ENCODE assay signal across 12 mouse cellular contexts in the genomic region with DNA sequence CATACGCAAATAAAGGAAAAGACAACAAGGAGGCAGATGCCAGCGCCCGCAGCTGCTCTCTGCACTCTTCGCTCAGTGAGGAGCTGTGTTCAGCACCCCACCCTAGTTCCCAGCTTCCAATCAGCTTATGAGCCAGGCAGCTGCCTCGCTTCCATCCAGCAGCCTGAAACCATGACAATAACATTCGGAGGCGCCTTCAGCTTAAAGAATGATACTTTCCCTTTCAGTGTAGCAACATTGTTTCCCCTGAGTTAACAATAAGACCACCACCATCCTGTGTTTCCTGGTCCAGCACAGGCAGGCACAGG.
DNase-seq lines count a peak whose midpoint lies in the region; ATAC-seq and TF ChIP-seq lines count a peak whose summit lies in the region.
"Had no signal": no experiment of that assay in that cellular context is flagged by ENCODE, and none has a peak within 500 bp of the region (broad histone marks: within the 10 kb centered on the region; RNA-seq: fewer than 3 reads in every experiment).

No protein-coding gene starts in this region.

- no peaks in the 10 kb centered on the region for H3K9me3 ChIP-seq in forebrain, embryonic 14.5 days (replicated peaks; ENCODE audit: control insufficient read depth, low read length)
- H3K9me3 ChIP-seq in forebrain, embryonic 10.5 days, result no peaks in the 10 kb centered on the region
- no peaks in the 10 kb centered on the region for H3K9me3 ChIP-seq in hindbrain, embryonic 15.5 days
- H3K9me3 ChIP-seq in hindbrain, embryonic 12.5 days (replicated peaks), result no peaks in the 10 kb centered on the region
- H3K9me3 ChIP-seq in neural tube, embryonic 15.5 days (replicated peaks), result no peaks in the 10 kb centered on the region
- H3K9me3 ChIP-seq: kidney, embryonic 15.5 days; liver, embryonic 12.5 days had no signal

- H3K4me2 ChIP-seq in forebrain, embryonic 14.5 days (ENCODE audit: low read length), result no peak overlapping the region
- H3K4me2 ChIP-seq in hindbrain, embryonic 15.5 days, result no peak overlapping the region
- H3K4me2 ChIP-seq in hindbrain, embryonic 12.5 days (replicated peaks), result no peak overlapping the region
- H3K4me2 ChIP-seq in neural tube, embryonic 15.5 days, result no peak overlapping the region
- H3K4me2 ChIP-seq: kidney, embryonic 15.5 days; liver, embryonic 12.5 days had no signal

- H3K4me3 ChIP-seq in forebrain, embryonic 14.5 days (ENCODE audit: low read depth, low read length), result no peak overlapping the region
- H3K4me3 ChIP-seq in forebrain, embryonic 10.5 days, result no peak overlapping the region
- H3K4me3 ChIP-seq in hindbrain, embryonic 15.5 days, result no peak overlapping the region
- H3K4me3 ChIP-seq in hindbrain, embryonic 12.5 days, result no peak overlapping the region
- H3K4me3 ChIP-seq in neural tube, embryonic 15.5 days (replicated peaks), result no peak overlapping the region
- H3K4me3 ChIP-seq in gastrocnemius, adult 2 months, result no peak overlapping the region
- H3K4me3 ChIP-seq: kidney, embryonic 15.5 days; liver, embryonic 12.5 days had no signal

- intact Hi-C loops in gastrocnemius, adult 2 months (cut with DNase I), result no loop called here

- no peaks in the 10 kb centered on the region for H3K36me3 ChIP-seq in forebrain, embryonic 14.5 days (ENCODE audit: control insufficient read depth, insufficient read depth, low read length)
- H3K36me3 ChIP-seq in forebrain, embryonic 10.5 days (replicated peaks), result no peaks in the 10 kb centered on the region
- no peaks in the 10 kb centered on the region for H3K36me3 ChIP-seq in hindbrain, embryonic 15.5 days
- H3K36me3 ChIP-seq in hindbrain, embryonic 12.5 days, result no peaks in the 10 kb centered on the region
- no peaks in the 10 kb centered on the region for H3K36me3 ChIP-seq in neural tube, embryonic 15.5 days
- H3K36me3 ChIP-seq: kidney, embryonic 15.5 days; liver, embryonic 12.5 days had no signal

- WGBS in forebrain, embryonic 14.5 days, result 41% methylated on average over 7 of the region's 7 CpGs
- 67% methylated on average over 7 of the region's 7 CpGs for WGBS in forebrain, embryonic 10.5 days
- 28% methylated on average over 7 of the region's 7 CpGs for WGBS in hindbrain, embryonic 15.5 days
- WGBS in hindbrain, embryonic 12.5 days, result 48% methylated on average over 7 of the region's 7 CpGs
- WGBS in neural tube, embryonic 15.5 days, result 24% methylated on average over 7 of the region's 7 CpGs

- no peak overlapping the region for H3K9ac ChIP-seq in forebrain, embryonic 14.5 days (ENCODE audit: low read length)
- H3K9ac ChIP-seq in hindbrain, embryonic 15.5 days, result no peak overlapping the region
- H3K9ac ChIP-seq in hindbrain, embryonic 12.5 days, result no peak overlapping the region
- no peak overlapping the region for H3K9ac ChIP-seq in neural tube, embryonic 15.5 days (replicated peaks)
- H3K9ac ChIP-seq: kidney, embryonic 15.5 days; liver, embryonic 12.5 days had no signal

- H3K27ac ChIP-seq in forebrain, embryonic 14.5 days (ENCODE audit: low read depth, low read length), result no peak overlapping the region
- H3K27ac ChIP-seq in forebrain, embryonic 10.5 days, result no peak overlapping the region
- H3K27ac ChIP-seq in hindbrain, embryonic 15.5 days (replicated peaks), result peak overlapping the region; percentile 50
- no peak overlapping the region for H3K27ac ChIP-seq in hindbrain, embryonic 12.5 days
- peak overlapping the region; percentile 67 for H3K27ac ChIP-seq in neural tube, embryonic 15.5 days (replicated peaks)
- H3K27ac ChIP-seq in gastrocnemius, adult 2 months, result no peak overlapping the region
- H3K27ac ChIP-seq: kidney, embryonic 15.5 days; liver, embryonic 12.5 days had no signal

- ATAC-seq in forebrain, embryonic 14.5 days, result peak; percentile 63; the same call in 1 of the 2 replicates
- peak; percentile 55; the same call in 1 of the 2 replicates for ATAC-seq in hindbrain, embryonic 15.5 days (ENCODE audit: low FRiP score, low read depth)
- no peak for ATAC-seq in hindbrain, embryonic 12.5 days (ENCODE audit: low FRiP score)
- ATAC-seq in neural tube, embryonic 15.5 days (ENCODE audit: low FRiP score), result peak; percentile 33; the same call in 1 of the 2 replicates
- ATAC-seq: liver, embryonic 12.5 days; Patski had no signal

- peaks cover 5% of the 10 kb centered on the region for H3K4me1 ChIP-seq in forebrain, embryonic 14.5 days (ENCODE audit: control insufficient read depth, insufficient read depth, low read length)
- peaks cover 5% of the 10 kb centered on the region; the same call in 1 of the 2 replicates for H3K4me1 ChIP-seq in forebrain, embryonic 10.5 days
- H3K4me1 ChIP-seq in hindbrain, embryonic 15.5 days (replicated peaks), result peaks cover 31% of the 10 kb centered on the region
- H3K4me1 ChIP-seq in hindbrain, embryonic 12.5 days, result peaks cover 21% of the 10 kb centered on the region
- peaks cover 40% of the 10 kb centered on the region for H3K4me1 ChIP-seq in neural tube, embryonic 15.5 days
- H3K4me1 ChIP-seq: liver, embryonic 12.5 days had no signal

- TF ChIP-seq CTCF in gastrocnemius, adult 2 months (IDR thresholded peaks at IDR 0.05), result no peak

- peak; percentile 75 for DNase-seq in forebrain, embryonic 14.5 days (ENCODE audit: low spot score)
- no peak for DNase-seq in forebrain, embryonic 10.5 days (ENCODE audit: extremely low spot score, low spot score)
- DNase-seq in right cerebral cortex, postnatal 14 days, result peak; percentile 43
- no peak for DNase-seq in right cerebral cortex, postnatal 4 days
- no peak for DNase-seq in gastrocnemius, adult 2 months
- DNase-seq: cerebellum, adult 8-10 months had no signal

- H3K27me3 ChIP-seq in forebrain, embryonic 14.5 days (replicated peaks; ENCODE audit: control insufficient read depth, insufficient read depth, low read length), result no peaks in the 10 kb centered on the region
- H3K27me3 ChIP-seq in forebrain, embryonic 10.5 days (ENCODE audit: poor library complexity, severe bottlenecking), result no peaks in the 10 kb centered on the region
- H3K27me3 ChIP-seq in hindbrain, embryonic 15.5 days, result no peaks in the 10 kb centered on the region
- H3K27me3 ChIP-seq in hindbrain, embryonic 12.5 days, result no peaks in the 10 kb centered on the region
- H3K27me3 ChIP-seq in neural tube, embryonic 15.5 days (replicated peaks), result no peaks in the 10 kb centered on the region
- H3K27me3 ChIP-seq: kidney, embryonic 15.5 days; liver, embryonic 12.5 days; Patski had no signal

Comparison
In these comparisons a context has a peak if more than half of its experiments do, and no peak if none do; other contexts are left out.
1. DNase-seq: peak in forebrain, embryonic 14.5 days (single experiment) and right cerebral cortex, postnatal 14 days (single experiment); none in forebrain, embryonic 10.5 days (single experiment), right cerebral cortex, postnatal 4 days (single experiment) and gastrocnemius, adult 2 months (single experiment).
2. H3K27ac ChIP-seq: peak in hindbrain, embryonic 15.5 days (single experiment) and neural tube, embryonic 15.5 days (single experiment); none in forebrain, embryonic 14.5 days (single experiment), forebrain, embryonic 10.5 days (single experiment), hindbrain, embryonic 12.5 days (single experiment) and gastrocnemius, adult 2 months (single experiment).